Mouse (Mus musculus): ENCODE measurements around the gene Tas2r130. TPM values are rescaled to one million over a fixed set of nuclear protein-coding genes. Genes with fewer than 3 reads are reported as not detected.

The Tas2r130 gene
- polyA plus RNA-seq (2014; fragmentation: Illumina TruSeq; extraction: RNeasy Lipid Tissue Mini Kit (QIAGEN cat#74804); ENCODE audit: low read depth, low replicate concordance), result not detected

GRCm38 (mm10) chr6:131630812-131631211, at the start of gene Tas2r130:
Gene Tas2r130, minus strand, starts transcription at chr6:131630912.

GRCm38 (mm10) chr6:131678786-131679185, 48.1 kb upstream of the Tas2r130 start, which contains the start of gene Tas2r106:
Gene Tas2r106, minus strand, starts transcription at chr6:131678886.

GRCm38 (mm10) chr6:131660049-131660448, 29.3 kb upstream of the Tas2r130 start, which contains the start of gene Tas2r107:
Gene Tas2r107, minus strand, starts transcription at chr6:131660149.

Other genes starting within 250 kb of the Tas2r130 start
- gene Ybx3, start 242.4 kb downstream of the Tas2r130 start, polyA plus RNA-seq (2014; fragmentation: Illumina TruSeq; extraction: RNeasy Lipid Tissue Mini Kit (QIAGEN cat#74804); ENCODE audit: low read depth, low replicate concordance), result 143 TPM
- not detected for gene 5430401F13Rik, start 144.5 kb downstream of the Tas2r130 start, polyA plus RNA-seq (2014; fragmentation: Illumina TruSeq; extraction: RNeasy Lipid Tissue Mini Kit (QIAGEN cat#74804); ENCODE audit: low read depth, low replicate concordance)
- not detected for gene Gm6619, start 144.5 kb downstream of the Tas2r130 start, polyA plus RNA-seq (2014; fragmentation: Illumina TruSeq; extraction: RNeasy Lipid Tissue Mini Kit (QIAGEN cat#74804); ENCODE audit: low read depth, low replicate concordance)
- not detected for gene Tas2r107, start 29.2 kb upstream of the Tas2r130 start, polyA plus RNA-seq (2014; fragmentation: Illumina TruSeq; extraction: RNeasy Lipid Tissue Mini Kit (QIAGEN cat#74804); ENCODE audit: low read depth, low replicate concordance)
- not detected for gene Tas2r106, start 48.0 kb upstream of the Tas2r130 start, polyA plus RNA-seq (2014; fragmentation: Illumina TruSeq; extraction: RNeasy Lipid Tissue Mini Kit (QIAGEN cat#74804); ENCODE audit: low read depth, low replicate concordance)
- gene Tas2r104, start 54.8 kb upstream of the Tas2r130 start, polyA plus RNA-seq (2014; fragmentation: Illumina TruSeq; extraction: RNeasy Lipid Tissue Mini Kit (QIAGEN cat#74804); ENCODE audit: low read depth, low replicate concordance), result not detected
- gene Tas2r105, start 56.6 kb upstream of the Tas2r130 start, polyA plus RNA-seq (2014; fragmentation: Illumina TruSeq; extraction: RNeasy Lipid Tissue Mini Kit (QIAGEN cat#74804); ENCODE audit: low read depth, low replicate concordance), result not detected
- gene Tas2r114, start 59.2 kb upstream of the Tas2r130 start, polyA plus RNA-seq (2014; fragmentation: Illumina TruSeq; extraction: RNeasy Lipid Tissue Mini Kit (QIAGEN cat#74804); ENCODE audit: low read depth, low replicate concordance), result not detected

Measured in adipose tissue, adult 10 weeks (tissue).